Mouse (Mus musculus) megakaryocyte, embryonic 14.5 days (primary cell): ENCODE measurements around the gene Zkscan17. TPM values are rescaled to one million over a fixed set of nuclear protein-coding genes. Genes with fewer than 3 reads are reported as not detected.

Experiments
- H3K27me3 ChIP-seq: replicated peaks from 2 replicates; pipeline ENCODE3; 2012; ENCODE audit warnings: inconsistent platforms
- H3K36me3 ChIP-seq: replicated peaks from 2 replicates; pipeline ENCODE3; 2012; ENCODE audit warnings: low read length, inconsistent platforms, mixed read lengths
- H3K4me1 ChIP-seq: 2 replicates; pipeline ENCODE4 v1.6.1; 2012; ENCODE audit warnings: inconsistent platforms
- H3K4me3 ChIP-seq: replicated peaks from 2 replicates; pipeline ENCODE3; 2012; ENCODE audit warnings: moderate library complexity, mild to moderate bottlenecking, inconsistent platforms
- H3K9me3 ChIP-seq: 2 replicates; pipeline ENCODE4 v1.6.1; 2012; ENCODE audit warnings: inconsistent platforms
- FLI1 ChIP-seq: IDR thresholded peaks from 2 replicates; pipeline ENCODE4 v1.6.1; 2012; ENCODE audit warnings: low read length, inconsistent platforms, mixed read lengths
- GATA1 ChIP-seq: IDR thresholded peaks from 3 replicates; pipeline ENCODE4 v1.6.1; 2012; ENCODE audit warnings: mixed read lengths, low read length, inconsistent platforms, borderline replicate concordance
- polyA plus RNA-seq: library from polyadenylated mRNA; stranded (reverse); fragments of >175 nt; gene quantifications from 2 replicates; pipeline ENCODE4 v1.2.3, GENCODE M21; 2012; ENCODE audit warnings: low replicate concordance; ENCODE audit not compliant: insufficient read depth

The Zkscan17 gene
- polyA plus RNA-seq, 1 experiment = 13.6 TPM

GRCm38 (mm10) chr11:59443102-59443501 lies 83.4 kb downstream of the Zkscan17 start:
- TF ChIP-seq FLI1 (no peak), GATA1 (no peak)
- H3K4me1 ChIP-seq = 0 out of 2 replicates have a peak, but pooled peaks cover 2% of the 10 kb centered on the region
- H3K4me3 ChIP-seq = no peak overlapping the region
- H3K9me3 ChIP-seq = peaks cover 14% of the 10 kb centered on the region
- peaks cover 27% of the 10 kb centered on the region for H3K27me3 ChIP-seq
- peaks cover 3% of the 10 kb centered on the region for H3K36me3 ChIP-seq

DNA sequence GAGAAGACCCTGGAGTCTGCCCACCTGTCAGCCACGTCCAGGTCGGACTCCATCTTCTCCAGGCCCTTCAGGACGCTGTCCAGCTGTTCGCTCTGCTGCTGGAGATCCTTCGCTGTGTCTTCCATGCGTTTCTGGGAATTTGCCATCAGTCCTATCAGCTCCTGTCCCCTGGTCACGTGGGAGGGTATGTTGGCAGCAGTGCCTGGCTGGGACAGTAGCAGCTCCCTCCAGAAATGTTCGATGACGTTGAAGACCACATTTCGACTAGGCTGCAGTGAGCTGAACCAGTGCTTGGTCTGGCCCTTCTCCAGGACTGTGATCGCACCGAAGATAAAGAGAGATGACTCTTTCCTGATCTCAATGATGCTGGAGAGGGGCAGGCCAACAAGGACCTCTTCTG lies 88.6 kb downstream of the Zkscan17 start:
- H3K9me3 ChIP-seq = peaks cover 22% of the 10 kb centered on the region
- H3K36me3 ChIP-seq = peaks cover 29% of the 10 kb centered on the region
- peaks cover 16% of the 10 kb centered on the region for H3K27me3 ChIP-seq
- no peaks in the 10 kb centered on the region for H3K4me1 ChIP-seq
- no peak overlapping the region for H3K4me3 ChIP-seq
- TF ChIP-seq GATA1 (no peak), FLI1 (no peak)

Other genes starting within 250 kb of the Zkscan17 start
- not detected in 2 replicates for gene Wnt3a, start 236.0 kb downstream of the Zkscan17 start, polyA plus RNA-seq
- not detected in 2 replicates for gene Wnt9a, start 219.8 kb downstream of the Zkscan17 start, polyA plus RNA-seq
- not detected in 2 replicates for gene Prss38, start 151.1 kb downstream of the Zkscan17 start, polyA plus RNA-seq
- gene Jmjd4, start 76.7 kb downstream of the Zkscan17 start, polyA plus RNA-seq = 2.6 and 3.6 TPM in 2 replicates
- 9.9 and 18.6 TPM in 2 replicates for gene Snap47, start 75.6 kb downstream of the Zkscan17 start, polyA plus RNA-seq
- gene Zfp867, start 54.3 kb downstream of the Zkscan17 start, polyA plus RNA-seq = 0.07 TPM in 1 of 2 replicates, not detected in the other
- 0.41 and 0.84 TPM in 2 replicates for gene Nlrp3, start 14.8 kb upstream of the Zkscan17 start, polyA plus RNA-seq
- gene Olfr222, start 49.5 kb upstream of the Zkscan17 start, polyA plus RNA-seq = 2.2 TPM in 1 of 2 replicates, not detected in the other
- not detected in 2 replicates for gene Olfr223, start 66.5 kb upstream of the Zkscan17 start, polyA plus RNA-seq
- gene Mprip, start 134.6 kb upstream of the Zkscan17 start, polyA plus RNA-seq = 18.0 and 37.2 TPM in 2 replicates